Mouse (Mus musculus) spleen, embryonic (tissue): Measurements from ENCODE around the gene Olfr107.

Experiments
- CTCF ChIA-PET: fragments of 350-600 bp; sonication (Branson Sonifier 250); formaldehyde crosslinking; loops from one replicate; lab custom pipeline; 2022; lab: Charles Lee

Olfr107 gene

DNA sequence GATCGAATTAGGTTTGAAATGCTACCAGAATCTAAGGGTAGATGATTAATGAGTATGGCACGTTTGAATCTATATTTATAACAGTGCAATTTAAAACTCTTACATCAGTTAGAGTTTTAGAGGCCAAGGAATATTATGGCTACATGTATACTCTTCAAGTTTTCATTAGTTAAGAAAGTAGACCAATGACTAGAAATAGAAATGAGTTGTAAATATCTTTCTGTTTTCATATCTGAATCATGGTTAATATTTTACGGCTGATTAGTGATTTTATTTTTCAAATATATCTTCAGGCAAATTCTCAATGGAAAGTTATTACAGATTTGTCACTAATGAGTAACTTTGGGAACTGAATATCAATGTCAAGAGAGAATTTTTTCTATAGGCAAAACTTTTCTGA is at the start of gene Olfr107:
Olfr107 (plus strand) TSS at position 301 of the 400 bp plus-strand sequence.
- CTCF ChIA-PET, result no interaction called here

DNA sequence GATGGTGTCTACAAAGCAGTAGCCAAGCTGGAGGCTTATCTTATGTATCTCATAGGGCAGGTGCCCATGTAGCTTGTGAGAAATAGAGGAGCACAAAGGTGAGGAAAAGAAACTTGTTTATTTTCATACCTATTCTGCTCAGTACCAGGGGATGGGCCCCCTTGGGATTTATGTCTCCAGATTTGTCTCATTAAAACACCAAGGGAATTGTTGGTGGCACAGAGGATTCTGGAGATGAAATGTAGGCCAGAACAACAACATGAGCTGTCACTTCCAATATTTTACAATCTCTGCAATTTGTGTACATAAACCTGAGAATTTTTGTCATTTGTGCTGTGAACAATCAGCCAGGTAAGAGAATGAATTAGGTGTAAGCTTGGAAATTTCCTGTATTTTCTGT is 39.7 kb upstream of the Olfr107 start, which contains the start of gene Olfr104-ps:
Olfr104-ps (plus strand) TSS at position 301 of the 400 bp plus-strand sequence.
- CTCF ChIA-PET, result no interaction called here

DNA sequence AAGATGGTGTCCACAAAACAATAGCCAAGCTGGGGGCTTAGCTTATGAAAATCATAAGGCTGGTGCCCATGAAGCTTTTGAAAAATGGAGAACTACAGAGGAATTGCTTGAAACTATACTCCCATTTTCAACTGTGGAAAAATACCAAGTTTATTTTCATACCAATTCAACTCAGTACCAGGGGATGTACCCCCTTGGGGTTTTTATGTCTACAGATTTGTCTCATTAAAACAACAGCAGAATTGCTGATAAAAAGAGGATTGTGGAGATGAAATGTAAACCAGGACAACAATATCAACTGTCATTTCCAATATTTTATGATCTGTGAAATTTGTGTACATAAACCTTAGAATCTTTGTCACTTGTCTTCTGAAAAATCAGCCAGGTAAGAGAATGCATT is 20.3 kb upstream of the Olfr107 start, which contains the start of gene Olfr105-ps:
Olfr105-ps (plus strand) TSS at position 301 of the 400 bp plus-strand sequence.
- CTCF ChIA-PET, result no interaction called here

GRCm38 (mm10) chr17:37390093-37390492 is 8.9 kb upstream of the Olfr107 start, which contains the start of gene Olfr106-ps:
Gene Olfr106-ps, plus strand, starts transcription at chr17:37390393.
- CTCF ChIA-PET, result no interaction called here

DNA sequence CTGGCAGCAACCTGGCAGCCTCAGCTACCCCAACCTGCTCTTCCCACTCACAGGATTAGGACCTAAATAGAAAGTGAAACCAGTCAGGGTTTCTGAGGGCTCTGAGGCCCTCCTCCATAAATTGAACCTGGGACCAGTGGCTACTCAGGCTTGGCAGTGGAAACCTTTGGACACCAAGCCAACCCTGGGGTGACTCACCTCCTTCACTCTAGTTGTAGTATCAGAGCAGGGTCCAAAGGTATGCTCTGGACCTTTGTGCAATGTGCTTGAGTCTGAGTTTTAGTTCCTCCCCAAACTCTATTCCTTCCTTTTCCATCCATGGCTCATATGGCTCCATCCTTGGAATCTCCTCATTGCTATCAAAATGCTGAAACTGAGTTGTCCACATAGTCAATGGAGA is 14.4 kb downstream of the Olfr107 start:
- CTCF ChIA-PET, result no interaction called here

DNA sequence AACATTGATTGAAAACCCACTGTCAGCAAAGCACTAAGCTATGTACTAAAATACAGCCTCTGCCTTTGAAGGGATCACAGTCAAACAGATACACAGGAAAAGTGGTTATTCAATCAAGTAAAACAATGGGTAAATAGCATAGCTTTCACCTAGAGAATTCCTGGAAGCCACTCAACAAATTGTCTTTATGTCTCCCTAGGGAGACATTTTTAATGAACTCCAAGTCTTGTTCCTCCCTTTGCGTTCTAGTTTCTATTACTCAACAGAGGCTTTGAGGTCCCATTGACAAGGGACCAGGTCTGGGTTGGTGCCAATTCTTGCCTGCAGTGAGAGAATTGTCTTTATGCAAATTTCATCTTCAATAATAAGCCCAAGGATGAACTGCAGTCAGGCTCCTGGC is 46.2 kb downstream of the Olfr107 start, which contains the start of gene Olfr108:
Olfr108 (plus strand) TSS at position 301 of the 400 bp plus-strand sequence.
- CTCF ChIA-PET, result no interaction called here
